Mouse (Mus musculus) forebrain, embryonic 11.5 days (tissue): ENCODE data around the gene Eps15l1. TPM values are rescaled to one million over a fixed set of nuclear protein-coding genes. Genes with fewer than 3 reads are reported as not detected.

Experiments used
- ATAC-seq: fragments of 200-750 bp; cut with Nextera tagmentation; replicated peaks from 2 replicates; pipeline ENCODE4 v1.8.0; 2017; ENCODE audit warnings: moderate TSS enrichment; ENCODE audit not compliant: low FRiP score
- DNase-seq: peaks from one replicate; pipeline ENCODE4 v3.0.0-alpha.2; 2017; ENCODE audit warnings: low spot score
- H3K27ac ChIP-seq: fragments of 300-500 bp; sonication (generic); 2 replicates; pipeline ENCODE4 v1.5.1; 2014; ENCODE audit warnings: low read depth, low read length
- H3K27me3 ChIP-seq: fragments of 300-500 bp; sonication (generic); 2 replicates; pipeline ENCODE4 v1.6.1; 2014; ENCODE audit warnings: mild to moderate bottlenecking, low read length, mixed read lengths; ENCODE audit not compliant: control insufficient read depth, insufficient read depth
- H3K36me3 ChIP-seq: fragments of 300-500 bp; sonication (generic); 2 replicates; pipeline ENCODE4 v1.6.1; 2014; ENCODE audit warnings: mild to moderate bottlenecking, low read length, moderate library complexity, mixed read lengths; ENCODE audit not compliant: control insufficient read depth, insufficient read depth
- H3K4me1 ChIP-seq: fragments of 300-500 bp; sonication (generic); replicated peaks from 2 replicates; pipeline ENCODE4 v1.6.1; 2014; ENCODE audit warnings: low read length, mixed read lengths; ENCODE audit not compliant: control insufficient read depth, insufficient read depth
- H3K4me2 ChIP-seq: fragments of 300-500 bp; sonication (generic); 2 replicates; pipeline ENCODE4 v1.6.1; 2014; ENCODE audit warnings: low read depth, mild to moderate bottlenecking, low read length, moderate library complexity, mixed read lengths; ENCODE audit not compliant: severe bottlenecking
- H3K4me3 ChIP-seq: fragments of 300-500 bp; sonication (generic); 2 replicates; pipeline ENCODE4 v1.5.1; 2014; ENCODE audit warnings: low read depth, low read length
- H3K9ac ChIP-seq: fragments of 300-500 bp; sonication (generic); 2 replicates; pipeline ENCODE4 v1.6.1; 2014; ENCODE audit warnings: low read length
- H3K9me3 ChIP-seq: fragments of 300-500 bp; sonication (generic); 2 replicates; pipeline ENCODE4 v1.6.1; 2016; ENCODE audit warnings: low read length, mixed read lengths; ENCODE audit not compliant: control insufficient read depth
- WGBS: fragments of 180-500 bp; shearing (Covaris S2); extraction: QIAGEN DNeasy Blood & Tissue Kit; methylation state at CpG from one replicate; pipeline ENCODE4 v1.1.7; 2014; 5-methylcytosine and 5-hydroxymethylcytosine counted together
- polyA plus RNA-seq: library from polyadenylated mRNA; unstranded; fragments of >200 nt; fragmentation: Nextera tagmentation; extraction: Ambion mirVana; gene quantifications from 2 replicates; pipeline ENCODE4 v1.2.1, GENCODE M21; 2014

Eps15l1 gene
- polyA plus RNA-seq, 1 experiment from 2014 or later: 78.4 TPM

- 85% methylated on average over 8 of the region's 8 CpGs for WGBS
- no peaks in the 10 kb centered on the region for H3K4me1 ChIP-seq
- DNase-seq: no peak
Observed at GRCm38 (mm10) chr8:72352951-72353699, 68.1 kb downstream of the Eps15l1 start.

GRCm38 (mm10) chr8:72351405-72352005 is 69.8 kb downstream of the Eps15l1 start:
- H3K36me3 ChIP-seq: no peaks in the 10 kb centered on the region; the same call in 1 of the 2 replicates
- no peaks in the 10 kb centered on the region for H3K9me3 ChIP-seq
- no peak overlapping the region for H3K9ac ChIP-seq
- WGBS: 91% methylated on average over 7 of the region's 7 CpGs
- H3K4me1 ChIP-seq: no peaks in the 10 kb centered on the region
- H3K27ac ChIP-seq: no peak overlapping the region
- H3K4me3 ChIP-seq: no peak overlapping the region
- no peak for DNase-seq
- no peak for ATAC-seq
- H3K27me3 ChIP-seq: no peaks in the 10 kb centered on the region
- no peak overlapping the region for H3K4me2 ChIP-seq

More at GRCm38 (mm10) chr8:72352951-72353699, 68.1 kb downstream of the Eps15l1 start:
- no peak for ATAC-seq
- no peak overlapping the region for H3K9ac ChIP-seq
- H3K36me3 ChIP-seq: peaks cover 3% of the 10 kb centered on the region; the same call in 1 of the 2 replicates
- no peak overlapping the region for H3K27ac ChIP-seq
- no peaks in the 10 kb centered on the region for H3K9me3 ChIP-seq
- no peak overlapping the region for H3K4me2 ChIP-seq
- H3K4me3 ChIP-seq: no peak overlapping the region
- no peaks in the 10 kb centered on the region for H3K27me3 ChIP-seq

GRCm38 (mm10) chr8:72350727-72351126 is 70.5 kb downstream of the Eps15l1 start:
- no peaks in the 10 kb centered on the region; the same call in 1 of the 2 replicates for H3K36me3 ChIP-seq
- 95% methylated on average over 8 of the region's 8 CpGs for WGBS
- H3K4me1 ChIP-seq: no peaks in the 10 kb centered on the region
- H3K9ac ChIP-seq: no peak overlapping the region
- DNase-seq (no peak), ATAC-seq (no peak)
- H3K27ac ChIP-seq: no peak overlapping the region
- H3K4me2 ChIP-seq: no peak overlapping the region
- no peaks in the 10 kb centered on the region for H3K27me3 ChIP-seq
- no peaks in the 10 kb centered on the region for H3K9me3 ChIP-seq
- H3K4me3 ChIP-seq: no peak overlapping the region

- no peak overlapping the region for H3K27ac ChIP-seq
- DNase-seq: no peak
- no peak for ATAC-seq
- H3K4me2 ChIP-seq: no peak overlapping the region
- no peaks in the 10 kb centered on the region for H3K4me1 ChIP-seq
- H3K36me3 ChIP-seq: peaks cover 4% of the 10 kb centered on the region
- H3K9ac ChIP-seq: no peak overlapping the region
- no peak overlapping the region for H3K4me3 ChIP-seq
- 96% methylated on average over 9 of the region's 9 CpGs for WGBS
- no peaks in the 10 kb centered on the region for H3K27me3 ChIP-seq
- no peaks in the 10 kb centered on the region for H3K9me3 ChIP-seq
Observed at GRCm38 (mm10) chr8:72349838-72350237, 71.4 kb downstream of the Eps15l1 start.

- DNase-seq (no peak), ATAC-seq (no peak)
- Histone ChIP-seq H3K27me3 (no peaks in the 10 kb centered on the region), H3K9me3 (no peaks in the 10 kb centered on the region), H3K27ac (no peak overlapping the region), H3K4me1 (no peaks in the 10 kb centered on the region), H3K4me3 (no peak overlapping the region), H3K36me3 (peaks cover 4% of the 10 kb centered on the region), H3K4me2 (no peak overlapping the region), H3K9ac (no peak overlapping the region)
- 94% methylated on average over 1 of the region's 1 CpGs for WGBS
Observed at GRCm38 (mm10) chr8:72348956-72349355, 72.3 kb downstream of the Eps15l1 start.

- 94% methylated on average over 2 of the region's 2 CpGs for WGBS
- H3K9ac ChIP-seq: no peak overlapping the region
- H3K4me3 ChIP-seq: no peak overlapping the region
- no peak overlapping the region for H3K27ac ChIP-seq
- no peaks in the 10 kb centered on the region for H3K4me1 ChIP-seq
- DNase-seq (no peak), ATAC-seq (no peak)
- H3K27me3 ChIP-seq: no peaks in the 10 kb centered on the region
- no peaks in the 10 kb centered on the region for H3K9me3 ChIP-seq
- peaks cover 4% of the 10 kb centered on the region for H3K36me3 ChIP-seq
- no peak overlapping the region for H3K4me2 ChIP-seq
Observed at GRCm38 (mm10) chr8:72348114-72348513, 73.1 kb downstream of the Eps15l1 start.

GRCm38 (mm10) chr8:72347553-72347952 is 73.7 kb downstream of the Eps15l1 start:
- H3K9me3 ChIP-seq: no peaks in the 10 kb centered on the region
- ATAC-seq (no peak), DNase-seq (no peak)
- no peak overlapping the region for H3K4me2 ChIP-seq
- no peaks in the 10 kb centered on the region for H3K4me1 ChIP-seq
- no peak overlapping the region for H3K27ac ChIP-seq
- H3K9ac ChIP-seq: no peak overlapping the region
- H3K27me3 ChIP-seq: no peaks in the 10 kb centered on the region
- WGBS: 97% methylated on average over 1 of the region's 1 CpGs
- peaks cover 4% of the 10 kb centered on the region for H3K36me3 ChIP-seq
- no peak overlapping the region for H3K4me3 ChIP-seq

GRCm38 (mm10) chr8:72343725-72344124 is 77.5 kb downstream of the Eps15l1 start:
- 79% methylated on average over 4 of the region's 4 CpGs for WGBS
- H3K4me1 ChIP-seq: no peaks in the 10 kb centered on the region
- no peak overlapping the region for H3K4me3 ChIP-seq
- H3K9me3 ChIP-seq: no peaks in the 10 kb centered on the region
- no peak for ATAC-seq
- H3K36me3 ChIP-seq: peaks cover 4% of the 10 kb centered on the region
- H3K9ac ChIP-seq: no peak overlapping the region
- H3K4me2 ChIP-seq: no peak overlapping the region
- no peaks in the 10 kb centered on the region for H3K27me3 ChIP-seq
- no peak overlapping the region for H3K27ac ChIP-seq
- no peak for DNase-seq
